Mouse (Mus musculus): ENCODE measurements around the gene Cdkn1c. TPM values are rescaled to one million over a fixed set of nuclear protein-coding genes. Genes with fewer than 3 reads are reported as not detected.
A peak's percentile ranks its signal among the peaks of the same experiment; 100 is the strongest.

Gene Cdkn1c
- total RNA-seq (2021), result 10 to 100 TPM; 13.2 to 18.5 TPM
- long read RNA-seq, transcript Cdkn1c-201 (4 exons, 1,901 nt), result major isoform, 6 of 29 reads
- long read RNA-seq, partial matches to known transcripts, result 3 of 29 reads
- long read RNA-seq, other reads (novel, unspliced or antisense), result 18 of 29 reads

DNA sequence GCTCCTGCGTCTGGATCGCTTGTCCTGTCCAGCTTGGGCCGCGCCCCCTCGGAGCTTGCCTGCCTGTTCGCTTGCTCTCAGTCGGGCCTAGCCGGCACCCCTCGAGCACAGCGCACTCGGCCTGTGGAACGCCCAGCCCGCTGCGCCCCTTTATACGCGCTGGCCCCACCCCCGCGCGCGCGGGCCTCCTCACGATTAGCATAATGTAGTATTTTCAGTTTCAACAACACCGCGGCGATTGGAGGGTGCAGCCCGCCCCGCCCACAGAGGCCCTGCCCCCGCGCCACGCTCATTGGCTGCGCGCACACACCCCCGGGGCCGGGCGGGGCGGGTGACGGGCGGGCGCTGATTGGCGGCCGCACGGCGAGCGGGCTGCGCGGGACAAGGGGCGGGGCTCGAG, at the start of gene Cdkn1c:
Gene Cdkn1c (minus strand): TSS at position 177 of the 400 bp plus-strand sequence.
- peak; percentile 77 to 81 for DNase-seq (ENCODE audit: low spot score in 2 of 2)

GRCm38 (mm10) chr7:143509566-143509965, 48.7 kb upstream of the Cdkn1c start:
- DNase-seq (ENCODE audit: low spot score in 2 of 2), result no peak

DNA sequence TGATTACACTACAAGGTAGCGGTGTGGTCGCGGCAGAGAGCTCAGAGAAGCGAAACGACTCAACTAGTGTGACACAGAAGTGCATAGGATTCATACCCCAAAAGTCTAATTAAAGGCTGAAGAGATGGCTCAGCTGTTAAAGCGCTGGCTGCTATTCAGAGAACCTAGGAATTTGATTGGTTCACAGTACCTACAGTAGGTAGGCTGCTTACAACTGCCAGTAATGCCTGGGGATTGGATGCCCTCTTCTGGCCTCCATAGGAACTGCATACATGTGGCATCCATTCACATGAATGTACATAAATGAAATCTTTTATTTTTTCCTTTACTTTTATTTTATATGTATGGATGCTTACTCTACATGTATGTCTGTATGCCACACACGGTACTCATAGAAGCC, 45.8 kb upstream of the Cdkn1c start:
- DNase-seq (ENCODE audit: low spot score in 2 of 2), result peak; percentile 59 to 63

- no peak for DNase-seq (ENCODE audit: low spot score in 2 of 2)
Observed at GRCm38 (mm10) chr7:143506271-143506670, 45.4 kb upstream of the Cdkn1c start.

DNA sequence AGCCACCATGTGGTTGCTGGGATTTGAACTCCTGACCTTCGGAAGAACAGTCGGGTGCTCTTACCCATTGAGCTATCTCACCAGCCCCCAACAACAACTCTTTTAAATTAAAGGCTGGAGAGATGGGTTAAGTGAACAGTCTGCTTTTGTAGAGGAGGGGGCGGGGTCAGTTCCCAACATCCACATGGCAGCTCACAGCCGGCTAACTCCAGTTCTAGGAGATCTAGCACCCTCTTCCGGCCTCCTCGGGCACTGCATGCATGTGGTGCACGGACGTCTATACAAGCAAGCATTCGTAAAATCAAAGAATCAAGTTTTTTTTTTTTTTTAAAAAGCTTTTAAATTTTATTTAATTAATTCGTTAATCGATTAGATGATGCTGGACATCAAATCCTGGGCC, 45.0 kb upstream of the Cdkn1c start:
- DNase-seq (ENCODE audit: low spot score in 2 of 2), result peak; percentile 84 to 86

DNA sequence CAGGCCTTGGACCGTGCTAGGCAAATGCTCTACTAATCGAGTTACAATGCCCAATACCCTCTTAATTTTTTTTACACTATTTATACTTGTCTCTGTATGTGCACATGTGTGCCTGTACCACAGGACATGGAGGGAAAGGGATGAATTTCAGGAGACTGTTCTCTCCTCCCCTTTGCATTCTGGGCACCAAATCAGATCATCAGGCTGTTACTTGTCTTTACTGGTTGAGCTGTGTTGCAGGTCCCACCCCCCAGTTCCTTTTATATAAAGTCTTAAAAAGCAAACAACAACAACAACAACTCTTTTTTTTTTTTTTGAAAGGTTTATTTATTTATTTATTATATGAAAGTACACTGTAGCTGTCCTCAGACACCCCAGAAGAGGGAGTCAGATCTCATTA, 44.6 kb upstream of the Cdkn1c start:
- no peak for DNase-seq (ENCODE audit: low spot score in 2 of 2)

GRCm38 (mm10) chr7:143503926-143504325, 43.1 kb upstream of the Cdkn1c start:
- DNase-seq (ENCODE audit: low spot score in 2 of 2), result no peak

DNA sequence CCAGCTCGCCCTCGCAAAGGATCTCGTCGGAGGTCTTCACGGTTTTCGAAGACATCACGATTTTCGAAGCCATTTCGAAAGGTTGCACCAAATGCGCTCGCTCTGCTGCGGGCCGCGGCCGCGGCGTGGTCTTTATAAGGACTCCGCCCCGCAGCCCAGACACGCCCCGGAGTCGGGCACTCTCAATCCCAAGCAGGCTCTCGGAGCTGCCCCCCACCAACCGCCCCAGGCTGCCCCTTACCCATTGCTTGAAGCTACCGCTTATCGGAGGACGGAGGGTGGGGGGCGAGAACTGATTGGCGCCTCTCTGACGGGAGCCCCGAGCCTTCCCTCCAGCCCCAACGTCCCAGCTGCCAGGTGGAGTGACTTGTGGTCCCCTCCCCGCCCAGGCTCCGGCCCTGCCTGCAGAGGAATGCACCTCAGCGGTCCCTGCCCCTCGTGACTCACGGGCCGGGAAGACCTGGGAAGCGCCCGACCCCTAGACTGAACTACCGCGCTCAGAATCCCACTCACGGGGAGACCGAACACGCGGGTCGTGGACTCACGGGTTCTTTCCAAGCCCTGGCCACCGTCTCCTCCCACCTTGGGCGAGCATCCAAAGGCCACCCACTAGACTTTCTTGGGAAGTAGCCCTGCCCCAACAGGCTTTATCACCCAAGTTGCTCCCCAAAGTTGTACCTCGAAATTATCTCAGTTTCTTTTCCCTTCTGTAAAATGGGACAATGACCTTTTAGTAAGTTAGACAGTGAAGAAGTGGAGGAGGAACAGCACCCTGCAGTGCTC, 41.8 kb upstream of the Cdkn1c start, which contains the start of gene Phlda2:
Gene Phlda2 (minus strand): TSS at position 733 of the 783 bp plus-strand sequence.
- DNase-seq (ENCODE audit: low spot score in 2 of 2), result no peak

DNA sequence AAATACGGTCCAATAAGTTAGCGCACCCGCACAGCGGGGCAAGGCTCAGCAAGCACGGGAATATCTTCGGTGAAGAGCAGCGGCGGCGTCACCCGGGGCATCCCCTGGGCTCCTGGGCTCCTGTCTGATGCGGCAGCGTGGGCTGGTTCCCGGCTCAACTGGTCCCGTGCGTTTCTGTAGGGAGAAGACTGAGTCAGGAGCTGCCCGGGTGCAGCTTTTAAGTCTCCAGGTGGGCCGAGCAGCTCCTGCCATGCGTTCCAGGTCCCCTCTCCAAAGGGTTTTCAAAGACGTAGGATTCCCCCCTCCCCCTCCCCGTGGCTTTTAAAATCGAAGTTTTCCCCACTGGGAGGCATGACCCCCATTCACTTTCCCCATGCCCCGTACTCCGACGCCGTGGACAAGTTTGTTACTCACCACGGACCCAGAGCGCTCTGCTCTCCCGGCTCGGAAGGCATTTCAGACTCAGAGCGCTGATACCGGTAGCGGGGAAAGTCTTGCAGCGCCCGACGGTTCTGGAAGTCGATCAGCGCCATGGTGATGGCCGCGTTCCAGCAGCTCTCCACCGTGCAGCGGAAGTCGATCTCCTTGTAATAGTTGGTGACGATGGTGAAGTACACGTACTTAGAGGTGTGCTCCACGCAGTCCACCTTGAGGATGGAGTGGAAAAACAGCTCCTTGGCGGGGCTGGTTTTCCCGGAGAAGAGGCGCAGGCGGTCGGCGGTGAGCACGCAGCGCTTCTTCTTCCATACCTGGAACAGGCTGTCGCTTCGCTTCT, 41.0 kb upstream of the Cdkn1c start:
- peak; percentile 23 to 47 for DNase-seq (ENCODE audit: low spot score in 2 of 2)

GRCm38 (mm10) chr7:143500912-143501311, 40.1 kb upstream of the Cdkn1c start:
- no peak for DNase-seq (ENCODE audit: low spot score in 2 of 2)

GRCm38 (mm10) chr7:143498584-143498983, 37.7 kb upstream of the Cdkn1c start:
- DNase-seq (ENCODE audit: low spot score in 2 of 2), result no peak

DNA sequence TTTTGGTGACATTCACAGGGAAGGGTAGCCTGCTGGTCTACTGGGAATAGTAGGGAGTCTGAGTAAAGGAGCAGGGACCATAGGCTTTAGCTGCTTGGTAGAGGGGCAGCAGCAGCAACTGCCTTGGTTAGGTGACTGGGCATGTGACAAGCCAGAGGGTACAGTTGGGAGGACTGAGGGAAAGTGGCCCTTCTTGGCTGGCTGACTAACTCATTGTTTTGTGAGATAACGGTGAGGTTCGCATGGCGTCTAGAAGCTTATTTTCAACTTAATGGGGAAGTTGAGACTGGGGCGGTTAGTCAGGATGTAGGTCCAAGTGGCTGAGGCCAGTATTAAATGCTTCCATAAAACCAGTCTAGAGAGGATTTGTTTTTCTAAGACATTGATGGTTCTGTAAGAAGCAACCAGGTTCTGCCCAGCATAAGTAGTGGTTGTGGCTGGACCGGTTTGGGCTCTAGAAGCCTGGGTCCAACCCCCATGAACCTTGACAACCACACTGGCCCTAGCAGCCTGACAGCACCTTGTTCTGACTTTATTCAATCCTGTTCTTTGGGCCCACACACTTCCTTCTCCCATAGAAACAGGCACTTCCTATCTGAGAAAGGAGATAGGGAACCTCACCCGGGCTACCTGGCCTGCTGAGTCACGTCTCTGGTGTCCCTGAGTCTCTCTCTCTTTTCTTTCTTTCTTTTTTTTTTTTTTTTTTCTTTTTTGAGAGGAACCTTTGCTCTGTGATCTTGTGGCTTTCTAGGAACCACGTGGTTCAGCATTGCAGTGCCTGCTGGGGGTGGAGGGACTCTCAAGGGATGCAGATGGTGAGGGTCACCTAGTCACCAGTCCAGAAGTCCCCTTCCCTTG, 34.5 kb upstream of the Cdkn1c start:
- no peak for DNase-seq (ENCODE audit: low spot score in 2 of 2)

- DNase-seq (ENCODE audit: low spot score in 2 of 2), result no peak
Observed at GRCm38 (mm10) chr7:143493616-143494126, 32.8 kb upstream of the Cdkn1c start.

- no peak for DNase-seq (ENCODE audit: low spot score in 2 of 2)
Observed at GRCm38 (mm10) chr7:143489735-143490134, 28.9 kb upstream of the Cdkn1c start.

- DNase-seq (ENCODE audit: low spot score in 2 of 2), result no peak
Observed at GRCm38 (mm10) chr7:143482541-143482940, 21.7 kb upstream of the Cdkn1c start.

DNA sequence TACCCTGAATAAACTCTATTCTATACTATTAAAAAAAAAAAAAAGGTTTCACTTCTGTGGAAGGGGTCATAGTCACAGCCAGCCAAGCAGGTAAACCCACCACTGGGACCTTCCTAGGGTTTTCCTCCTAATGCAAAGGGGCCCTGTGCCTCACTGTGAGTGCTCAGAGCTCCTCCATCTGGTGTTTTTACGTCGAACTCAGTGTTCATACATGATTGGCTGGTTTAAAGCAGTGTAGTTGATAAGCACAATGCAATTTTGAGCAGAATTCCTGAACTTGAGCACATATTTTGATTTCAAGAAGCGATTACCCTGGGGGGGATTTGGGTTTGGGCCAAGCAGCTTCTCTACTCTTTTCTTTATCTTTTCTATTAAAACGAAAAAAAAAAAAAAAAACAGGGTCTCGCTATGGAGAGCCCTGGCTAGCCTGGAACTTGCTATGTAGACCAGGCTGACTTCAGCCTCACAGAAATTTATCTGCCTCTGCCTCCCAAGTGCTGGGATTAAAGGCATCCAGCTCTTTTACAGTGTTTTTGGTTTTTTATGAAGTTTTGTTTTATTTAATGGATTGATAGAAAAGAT, 21.0 kb upstream of the Cdkn1c start:
- DNase-seq (ENCODE audit: low spot score in 2 of 2), result no peak

- DNase-seq (ENCODE audit: low spot score in 2 of 2), result peak; percentile 75 to 76
Observed at GRCm38 (mm10) chr7:143480498-143480897, 19.6 kb upstream of the Cdkn1c start.

DNA sequence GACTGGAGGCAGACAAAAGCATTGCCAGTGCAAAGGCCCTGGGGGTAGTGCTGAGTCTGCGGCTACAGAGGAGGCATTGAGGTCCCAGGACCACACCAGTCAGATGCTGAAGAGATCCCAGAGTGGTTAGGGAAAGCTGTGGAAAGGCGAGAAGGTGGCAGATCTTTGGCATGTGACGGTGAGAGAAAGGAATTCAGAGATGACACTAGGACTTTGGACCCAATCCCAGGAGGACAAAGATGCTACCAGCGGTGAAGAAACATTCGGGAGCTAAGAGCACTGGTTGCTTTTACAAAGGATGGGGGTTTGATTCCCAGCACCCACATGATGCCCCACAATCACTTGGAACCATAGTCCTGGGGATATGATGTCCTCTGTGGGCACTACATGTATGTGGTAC, 16.9 kb upstream of the Cdkn1c start:
- no peak for DNase-seq (ENCODE audit: low spot score in 2 of 2)

DNA sequence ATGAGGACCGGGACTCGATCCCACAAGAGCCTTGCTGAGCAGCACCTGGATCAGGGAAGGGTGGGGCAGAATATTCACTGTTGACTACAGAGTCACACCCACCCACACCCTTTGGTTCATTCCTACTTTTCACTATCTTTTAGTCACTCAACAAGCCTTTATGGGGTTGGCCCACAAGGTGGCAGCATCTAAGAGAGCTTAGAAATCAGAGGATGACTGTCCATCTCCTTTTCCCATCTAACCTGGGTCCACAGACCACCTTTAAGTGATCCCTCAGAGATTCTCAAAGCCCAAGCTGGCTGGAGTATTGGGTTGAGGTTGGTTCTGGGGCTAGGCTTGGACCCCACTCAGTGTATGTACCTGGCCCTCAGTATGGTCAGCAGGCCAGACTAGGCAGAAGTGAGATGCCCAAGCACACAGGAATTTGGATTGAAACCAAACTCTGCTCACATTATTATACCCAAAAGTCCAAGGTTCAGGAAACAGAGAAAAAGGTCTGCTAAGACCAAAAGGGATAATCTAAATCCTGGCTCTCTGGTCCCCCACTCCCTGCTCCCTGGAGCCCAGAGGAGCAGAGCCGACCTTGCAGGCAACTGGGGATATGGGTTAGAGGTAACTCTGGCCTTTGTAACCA, 16.0 kb upstream of the Cdkn1c start:
- DNase-seq (ENCODE audit: low spot score in 2 of 2), result no peak

- DNase-seq (ENCODE audit: low spot score in 2 of 2), result no peak
Observed at GRCm38 (mm10) chr7:143475876-143476275, 15.0 kb upstream of the Cdkn1c start.
